Mouse (Mus musculus): Measurements from ENCODE around the gene Atg2a. TPM values are rescaled to one million over a fixed set of nuclear protein-coding genes. Genes with fewer than 3 reads are reported as not detected.
"Not testable (repeated sequence)": the region's sequence is repeated elsewhere in the genome, so short reads cannot be mapped to it uniquely, and the experiment has no call there.

The Atg2a gene
- total RNA-seq, 2 experiments from 2014 or later, result 32.2 to 33.4 TPM

DNA sequence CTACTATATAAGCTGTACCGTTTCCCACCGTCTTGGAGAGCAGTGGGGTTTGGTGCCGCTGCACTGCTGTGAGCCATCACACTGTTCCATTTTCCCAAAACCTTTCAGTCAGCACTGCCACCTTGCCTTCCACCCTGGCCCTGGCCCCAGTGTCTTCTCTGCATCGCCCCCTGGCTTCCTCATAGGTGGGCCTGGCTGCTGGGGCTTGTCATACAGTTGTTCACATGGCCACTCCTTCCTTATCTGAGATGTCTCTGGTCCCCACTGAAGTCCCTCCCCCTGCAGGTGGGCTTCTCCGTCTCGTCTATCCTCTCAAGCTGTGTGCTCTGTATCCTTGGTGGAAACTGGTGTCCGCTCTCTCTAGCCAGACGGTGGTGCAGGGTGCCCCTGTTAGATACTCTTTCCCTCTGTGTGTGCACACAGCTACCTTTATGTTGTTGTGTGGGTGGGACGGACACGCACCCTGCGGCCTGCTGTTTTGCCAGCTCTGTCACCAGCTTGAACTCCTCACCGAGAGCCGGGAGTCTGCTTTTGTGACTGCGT lies 48.3 kb downstream of the Atg2a start:
- ATAC-seq (replicated peaks; ENCODE audit: low FRiP score, poor library complexity, severe bottlenecking), result no peak

GRCm38 (mm10) chr19:6290720-6291116 lies 49.2 kb downstream of the Atg2a start:
- ATAC-seq (replicated peaks; ENCODE audit: low FRiP score, poor library complexity, severe bottlenecking), result not testable (repeated sequence)

- no peak for ATAC-seq (replicated peaks; ENCODE audit: low FRiP score, poor library complexity, severe bottlenecking)
Measured at GRCm38 (mm10) chr19:6291117-6291781, 49.8 kb downstream of the Atg2a start.

GRCm38 (mm10) chr19:6292262-6292661 lies 50.8 kb downstream of the Atg2a start:
- ATAC-seq (replicated peaks; ENCODE audit: low FRiP score, poor library complexity, severe bottlenecking), result no peak

DNA sequence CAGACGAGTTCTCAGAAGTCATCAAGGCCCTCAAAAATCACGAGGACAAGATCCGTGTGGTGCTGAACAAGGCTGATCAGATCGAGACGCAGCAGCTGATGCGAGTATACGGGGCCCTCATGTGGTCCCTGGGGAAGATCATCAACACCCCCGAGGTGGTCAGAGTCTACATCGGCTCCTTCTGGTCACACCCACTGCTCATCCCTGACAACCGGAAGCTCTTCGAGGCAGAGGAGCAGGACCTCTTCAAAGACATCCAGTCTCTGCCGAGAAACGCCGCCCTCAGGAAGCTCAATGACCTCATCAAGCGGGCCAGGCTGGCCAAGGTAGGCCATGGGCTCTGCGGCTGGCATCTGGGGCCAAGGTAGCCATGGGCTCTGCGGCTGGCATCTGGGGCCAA lies 52.8 kb downstream of the Atg2a start:
- no peak for ATAC-seq (replicated peaks; ENCODE audit: low FRiP score, poor library complexity, severe bottlenecking)

GRCm38 (mm10) chr19:6296551-6297210 lies 55.2 kb downstream of the Atg2a start:
- ATAC-seq (replicated peaks; ENCODE audit: low FRiP score, poor library complexity, severe bottlenecking), result peak; percentile 46

DNA sequence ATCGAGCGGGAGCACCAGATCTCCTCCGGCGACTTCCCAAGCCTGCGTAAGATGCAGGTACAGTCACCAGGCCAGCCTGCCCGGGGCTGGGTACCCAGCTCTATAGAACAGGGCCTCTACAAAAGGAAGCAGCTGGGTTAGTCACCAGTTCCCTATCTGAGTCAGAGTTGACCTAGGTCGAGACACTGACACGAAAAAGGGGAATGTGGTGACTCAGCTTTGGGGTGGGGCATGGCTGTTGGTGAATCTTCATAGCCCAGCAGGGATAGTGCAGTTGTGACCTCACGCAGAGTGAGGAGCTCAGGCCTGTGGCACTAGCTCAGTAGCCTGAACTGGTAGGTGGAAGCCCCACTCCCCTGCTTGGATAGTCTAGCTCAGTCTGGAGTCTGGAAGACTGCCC lies 56.2 kb downstream of the Atg2a start:
- ATAC-seq (replicated peaks; ENCODE audit: low FRiP score, poor library complexity, severe bottlenecking), result peak; percentile 66

GRCm38 (mm10) chr19:6299003-6299402 lies 57.5 kb downstream of the Atg2a start:
- no peak for ATAC-seq (replicated peaks; ENCODE audit: low FRiP score, poor library complexity, severe bottlenecking)

DNA sequence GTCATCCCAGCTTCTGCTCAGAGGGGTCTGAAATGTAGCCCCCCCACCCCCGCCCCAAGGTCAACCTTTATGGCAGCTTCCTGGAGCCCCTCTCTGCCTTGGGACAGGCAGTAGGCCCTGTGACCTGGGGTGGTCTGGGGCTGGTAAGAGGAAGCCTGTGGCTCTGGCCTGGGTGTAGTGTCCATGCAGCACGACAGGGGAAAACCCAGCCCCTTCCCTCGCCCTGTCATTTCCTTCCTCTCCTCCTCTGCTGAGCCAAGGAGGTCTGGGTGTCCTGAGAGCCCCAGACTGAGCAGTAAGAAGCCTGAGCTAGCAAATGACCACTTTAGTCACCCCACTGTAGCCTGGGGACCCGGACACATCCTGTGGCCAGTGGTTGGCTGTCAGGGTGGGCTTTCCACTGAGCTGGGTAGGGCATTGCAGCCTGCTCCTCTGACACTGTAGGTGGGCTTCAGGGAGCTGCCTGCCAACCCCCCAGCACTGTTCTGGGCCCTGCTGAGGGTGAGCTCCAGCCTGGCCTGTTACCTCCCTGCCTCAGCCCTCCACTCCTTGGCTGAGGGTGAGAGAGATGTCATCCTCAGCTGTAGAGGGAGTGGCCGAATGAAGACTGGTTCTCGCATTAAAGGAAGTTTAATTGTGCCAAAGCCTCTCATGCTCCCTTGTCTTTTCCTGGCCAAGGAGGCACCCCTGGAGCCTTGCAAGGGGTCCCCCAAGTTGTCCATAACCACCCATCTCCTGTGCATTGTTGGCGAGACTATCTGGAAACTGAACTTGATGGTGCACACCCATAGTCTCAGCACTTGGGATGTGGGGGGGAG lies 58.2 kb downstream of the Atg2a start:
- no peak for ATAC-seq (replicated peaks; ENCODE audit: low FRiP score, poor library complexity, severe bottlenecking)

DNA sequence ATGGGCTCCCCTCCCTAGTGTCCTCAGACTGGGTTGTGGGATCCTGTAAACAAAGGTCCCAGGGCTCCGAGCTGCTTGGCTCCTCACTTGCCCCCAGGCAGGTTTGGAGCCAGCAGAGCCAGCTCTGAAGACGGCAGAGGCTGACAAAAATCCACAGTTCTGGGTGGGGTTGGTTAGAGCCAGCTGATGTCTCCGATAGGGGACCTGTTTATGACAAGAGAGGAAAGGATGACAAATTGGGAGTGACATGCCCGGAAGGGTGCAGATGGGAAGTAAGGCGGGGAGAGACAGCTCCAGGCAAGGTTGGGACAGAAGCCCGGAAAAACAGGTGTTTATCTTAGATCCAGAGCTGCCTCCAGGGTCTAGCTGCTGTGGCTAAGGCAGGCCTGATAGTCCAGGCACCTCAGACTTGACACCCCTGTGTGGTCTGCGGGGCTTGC lies 59.0 kb downstream of the Atg2a start:
- peak; percentile 72 for ATAC-seq (replicated peaks; ENCODE audit: low FRiP score, poor library complexity, severe bottlenecking)

GRCm38 (mm10) chr19:6302114-6302513 lies 60.6 kb downstream of the Atg2a start:
- no peak for ATAC-seq (replicated peaks; ENCODE audit: low FRiP score, poor library complexity, severe bottlenecking)

DNA sequence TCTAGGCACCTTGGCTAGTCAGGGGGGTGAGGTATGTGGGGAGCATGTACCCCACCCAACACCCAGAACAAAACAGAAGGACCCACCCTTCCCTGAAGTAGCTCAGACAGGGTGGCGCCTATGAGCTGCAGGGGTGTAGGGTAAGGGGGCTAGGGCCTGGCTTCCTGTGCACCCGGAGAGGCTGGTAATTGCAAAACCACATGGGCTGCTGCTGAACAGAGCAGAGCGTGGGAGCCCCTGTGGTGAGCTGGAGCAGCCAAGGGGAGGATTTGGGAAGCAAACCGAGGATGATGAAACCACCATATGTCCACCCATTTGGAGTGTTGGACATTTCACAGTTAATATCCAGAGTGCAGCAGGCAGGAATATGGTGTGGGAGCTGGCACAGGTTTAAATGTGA lies 61.1 kb downstream of the Atg2a start:
- ATAC-seq (replicated peaks; ENCODE audit: low FRiP score, poor library complexity, severe bottlenecking), result no peak

GRCm38 (mm10) chr19:6303831-6304230 lies 62.4 kb downstream of the Atg2a start:
- no peak for ATAC-seq (replicated peaks; ENCODE audit: low FRiP score, poor library complexity, severe bottlenecking)

GRCm38 (mm10) chr19:6304787-6305516 lies 63.5 kb downstream of the Atg2a start:
- peak; percentile 55 for ATAC-seq (replicated peaks; ENCODE audit: low FRiP score, poor library complexity, severe bottlenecking)

DNA sequence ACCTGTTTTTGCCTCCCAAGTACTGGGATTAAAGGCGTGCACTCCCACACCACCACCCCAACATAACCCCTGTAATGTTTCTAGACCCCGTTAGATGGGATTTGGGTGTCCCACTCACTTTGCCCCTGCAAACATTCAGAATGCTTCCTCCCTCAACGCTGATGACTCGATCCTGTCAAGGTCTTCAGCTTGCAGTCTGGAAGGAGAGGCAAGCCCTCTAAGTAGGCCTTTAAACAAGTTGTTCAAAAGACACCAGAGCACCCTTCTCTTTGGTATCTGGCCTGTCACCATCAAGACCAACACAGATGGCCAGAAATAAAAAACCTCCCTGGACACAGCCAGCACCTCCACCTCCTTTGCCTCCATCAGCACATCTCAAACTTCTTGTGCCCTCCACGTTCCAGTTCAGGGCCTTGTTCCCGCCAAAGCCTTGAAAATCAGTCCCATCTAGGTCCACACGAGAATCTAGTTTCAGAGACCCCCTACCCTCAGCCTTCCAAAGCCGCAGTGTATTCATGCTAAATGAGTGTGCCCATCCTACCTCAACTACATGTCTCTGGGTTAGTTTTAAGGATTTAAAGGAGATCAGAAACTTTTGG lies 64.1 kb downstream of the Atg2a start:
- no peak for ATAC-seq (replicated peaks; ENCODE audit: low FRiP score, poor library complexity, severe bottlenecking)

DNA sequence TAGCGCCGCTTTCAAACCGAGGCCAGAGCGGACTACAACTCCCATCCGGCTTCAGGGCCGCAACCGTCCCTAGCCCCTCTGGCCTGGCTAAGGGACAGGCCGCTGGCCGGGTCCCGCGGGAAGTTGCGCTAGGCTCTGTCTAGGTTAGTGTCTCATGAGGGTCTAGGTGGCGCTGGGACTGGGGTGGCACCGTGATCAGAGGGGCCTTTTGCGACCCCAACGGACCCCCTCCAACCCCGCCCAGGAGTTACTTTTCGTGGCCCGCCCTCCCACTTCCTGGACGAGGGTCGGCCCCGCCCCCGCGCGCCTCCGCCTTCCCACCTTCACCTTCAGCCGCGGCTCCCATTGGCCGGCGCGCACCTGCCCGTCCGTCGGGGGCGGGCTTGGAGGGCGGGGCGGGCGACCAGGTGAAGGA lies 64.7 kb downstream of the Atg2a start, which contains the start of gene Cdc42bpg:
TSS of gene Cdc42bpg (plus strand) at position 320 of the 415 bp plus-strand sequence.
- ATAC-seq (replicated peaks; ENCODE audit: low FRiP score, poor library complexity, severe bottlenecking), result peak; percentile 75

DNA sequence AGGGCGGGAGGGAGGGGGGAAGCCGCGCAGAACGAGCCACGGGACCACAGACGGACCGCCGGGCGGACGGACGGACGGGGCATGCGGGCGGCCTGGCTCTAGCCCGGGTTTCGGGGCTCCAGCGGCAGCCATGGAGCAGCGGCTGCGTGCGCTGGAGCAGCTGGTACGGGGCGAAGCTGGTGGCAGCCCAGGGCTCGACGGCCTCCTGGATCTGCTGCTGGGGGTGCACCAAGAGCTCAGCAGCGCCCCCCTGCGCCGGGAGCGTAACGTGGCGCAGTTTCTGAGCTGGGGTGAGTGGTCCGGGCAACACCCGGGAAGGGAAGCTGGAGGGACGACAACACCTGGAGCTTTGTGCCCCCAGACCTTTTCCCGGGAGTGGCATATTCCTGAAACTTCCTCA lies 65.1 kb downstream of the Atg2a start:
- peak; percentile 50 for ATAC-seq (replicated peaks; ENCODE audit: low FRiP score, poor library complexity, severe bottlenecking)

- no peak for ATAC-seq (replicated peaks; ENCODE audit: low FRiP score, poor library complexity, severe bottlenecking)
Measured at GRCm38 (mm10) chr19:6307733-6308531, 66.5 kb downstream of the Atg2a start.

DNA sequence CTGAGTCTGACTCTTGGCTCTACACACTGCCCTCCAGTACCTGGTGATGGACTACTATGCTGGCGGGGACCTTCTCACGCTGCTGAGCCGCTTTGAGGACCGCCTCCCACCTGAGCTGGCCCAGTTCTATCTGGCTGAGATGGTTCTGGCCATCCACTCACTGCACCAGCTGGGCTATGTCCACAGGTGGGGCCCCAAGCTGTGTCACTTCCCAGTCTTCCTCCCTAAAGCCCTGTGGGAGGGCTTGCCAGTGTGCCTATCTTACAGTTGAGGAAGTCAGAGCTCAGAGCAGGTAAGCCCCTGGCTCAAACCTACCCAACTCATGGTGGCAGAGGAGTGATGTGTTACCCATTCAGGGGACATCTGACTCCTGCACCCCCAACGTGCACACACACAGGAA lies 68.7 kb downstream of the Atg2a start:
- no peak for ATAC-seq (replicated peaks; ENCODE audit: low FRiP score, poor library complexity, severe bottlenecking)

All from erythroblast, adult 5-6 weeks (primary cell).